Mouse (Mus musculus): ENCODE data around the gene Man1a. TPM values are rescaled to one million over a fixed set of nuclear protein-coding genes. Genes with fewer than 3 reads are reported as not detected.

Gene Man1a
- polyA plus RNA-seq, 1 experiment from 2014 or later: 16.9 TPM

GRCm38 (mm10) chr10:53915719-53916118, 160.7 kb downstream of the Man1a start:
- Histone ChIP-seq H3K27ac (ENCODE audit: low read length) (no peak overlapping the region), H3K9me3 (ENCODE audit: control insufficient read depth, low read depth, low read length) (no peaks in the 10 kb centered on the region), H3K36me3 (ENCODE audit: control insufficient read depth, insufficient read depth, low read length) (no peaks in the 10 kb centered on the region), H3K4me3 (ENCODE audit: low read depth, low read length) (no peak overlapping the region), H3K27me3 (ENCODE audit: control insufficient read depth, insufficient read depth, low read length) (no peaks in the 10 kb centered on the region), H3K4me2 (replicated peaks; ENCODE audit: low read depth, low read length) (no peak overlapping the region), H3K4me1 (ENCODE audit: control insufficient read depth, insufficient read depth, low read length) (peaks cover 4% of the 10 kb centered on the region; the same call in 1 of the 2 replicates), H3K9ac (replicated peaks; ENCODE audit: low read depth, low read length) (no peak overlapping the region)
- 58% methylated on average over 6 of the region's 6 CpGs for WGBS
- ATAC-seq (ENCODE audit: insufficient number of reproducible peaks, insufficient read depth, low FRiP score, low read depth): no peak

- Histone ChIP-seq H3K27ac (ENCODE audit: low read length) (no peak overlapping the region; the same call in 1 of the 2 replicates), H3K9me3 (ENCODE audit: control insufficient read depth, low read depth, low read length) (no peaks in the 10 kb centered on the region), H3K4me2 (replicated peaks; ENCODE audit: low read depth, low read length) (no peak overlapping the region), H3K36me3 (ENCODE audit: control insufficient read depth, insufficient read depth, low read length) (no peaks in the 10 kb centered on the region), H3K4me1 (ENCODE audit: control insufficient read depth, insufficient read depth, low read length) (peaks cover 4% of the 10 kb centered on the region; the same call in 1 of the 2 replicates), H3K9ac (replicated peaks; ENCODE audit: low read depth, low read length) (no peak overlapping the region), H3K27me3 (ENCODE audit: control insufficient read depth, insufficient read depth, low read length) (no peaks in the 10 kb centered on the region), H3K4me3 (ENCODE audit: low read depth, low read length) (no peak overlapping the region)
- 48% methylated on average over 8 of the region's 8 CpGs for WGBS
- peak; percentile 58; the same call in 1 of the 2 replicates for ATAC-seq (ENCODE audit: insufficient number of reproducible peaks, insufficient read depth, low FRiP score, low read depth)
These were observed 161.3 kb downstream of the Man1a start for GRCm38 (mm10) chr10:53914974-53915609.

- ATAC-seq (ENCODE audit: insufficient number of reproducible peaks, insufficient read depth, low FRiP score, low read depth): no peak
- H3K9ac ChIP-seq (replicated peaks; ENCODE audit: low read depth, low read length): no peak overlapping the region
- no peaks in the 10 kb centered on the region for H3K9me3 ChIP-seq (ENCODE audit: control insufficient read depth, low read depth, low read length)
- WGBS: 96% methylated on average over 4 of the region's 4 CpGs
- H3K4me1 ChIP-seq (ENCODE audit: control insufficient read depth, insufficient read depth, low read length): peaks cover 4% of the 10 kb centered on the region; the same call in 1 of the 2 replicates
- no peaks in the 10 kb centered on the region for H3K36me3 ChIP-seq (ENCODE audit: control insufficient read depth, insufficient read depth, low read length)
- H3K4me3 ChIP-seq (ENCODE audit: low read depth, low read length): no peak overlapping the region
- H3K4me2 ChIP-seq (replicated peaks; ENCODE audit: low read depth, low read length): no peak overlapping the region
- no peak overlapping the region for H3K27ac ChIP-seq (ENCODE audit: low read length)
- H3K27me3 ChIP-seq (ENCODE audit: control insufficient read depth, insufficient read depth, low read length): no peaks in the 10 kb centered on the region
These were observed 162.7 kb downstream of the Man1a start for GRCm38 (mm10) chr10:53913546-53914312.

- 18% methylated on average over 4 of the region's 4 CpGs for WGBS
These were observed 186.9 kb downstream of the Man1a start for GRCm38 (mm10) chr10:53889512-53889911.

GRCm38 (mm10) chr10:53888382-53889110, 187.9 kb downstream of the Man1a start:
- no peak overlapping the region for H3K4me3 ChIP-seq (ENCODE audit: low read depth, low read length)
- no peaks in the 10 kb centered on the region for H3K36me3 ChIP-seq (ENCODE audit: control insufficient read depth, insufficient read depth, low read length)
- no peaks in the 10 kb centered on the region for H3K4me1 ChIP-seq (ENCODE audit: control insufficient read depth, insufficient read depth, low read length)
- no peaks in the 10 kb centered on the region for H3K9me3 ChIP-seq (ENCODE audit: control insufficient read depth, low read depth, low read length)
- no peak overlapping the region for H3K4me2 ChIP-seq (replicated peaks; ENCODE audit: low read depth, low read length)
- no peak for ATAC-seq (ENCODE audit: insufficient number of reproducible peaks, insufficient read depth, low FRiP score, low read depth)
- 63% methylated on average over 10 of the region's 10 CpGs for WGBS
- H3K9ac ChIP-seq (replicated peaks; ENCODE audit: low read depth, low read length): no peak overlapping the region
- no peak overlapping the region for H3K27ac ChIP-seq (ENCODE audit: low read length)
- H3K27me3 ChIP-seq (ENCODE audit: control insufficient read depth, insufficient read depth, low read length): no peaks in the 10 kb centered on the region

More at GRCm38 (mm10) chr10:53889512-53889911, 186.9 kb downstream of the Man1a start:
- no peaks in the 10 kb centered on the region for H3K4me1 ChIP-seq (ENCODE audit: control insufficient read depth, insufficient read depth, low read length)
- H3K4me2 ChIP-seq (replicated peaks; ENCODE audit: low read depth, low read length): no peak overlapping the region
- no peak overlapping the region for H3K27ac ChIP-seq (ENCODE audit: low read length)
- no peak overlapping the region for H3K9ac ChIP-seq (replicated peaks; ENCODE audit: low read depth, low read length)
- no peaks in the 10 kb centered on the region for H3K27me3 ChIP-seq (ENCODE audit: control insufficient read depth, insufficient read depth, low read length)
- no peaks in the 10 kb centered on the region for H3K9me3 ChIP-seq (ENCODE audit: control insufficient read depth, low read depth, low read length)
- ATAC-seq (ENCODE audit: insufficient number of reproducible peaks, insufficient read depth, low FRiP score, low read depth): no peak
- no peaks in the 10 kb centered on the region for H3K36me3 ChIP-seq (ENCODE audit: control insufficient read depth, insufficient read depth, low read length)
- no peak overlapping the region for H3K4me3 ChIP-seq (ENCODE audit: low read depth, low read length)

GRCm38 (mm10) chr10:53886475-53886874, 189.9 kb downstream of the Man1a start:
- Histone ChIP-seq H3K36me3 (ENCODE audit: control insufficient read depth, insufficient read depth, low read length) (no peaks in the 10 kb centered on the region), H3K4me1 (ENCODE audit: control insufficient read depth, insufficient read depth, low read length) (no peaks in the 10 kb centered on the region), H3K9ac (replicated peaks; ENCODE audit: low read depth, low read length) (no peak overlapping the region), H3K27me3 (ENCODE audit: control insufficient read depth, insufficient read depth, low read length) (no peaks in the 10 kb centered on the region), H3K4me3 (ENCODE audit: low read depth, low read length) (no peak overlapping the region), H3K27ac (ENCODE audit: low read length) (no peak overlapping the region), H3K9me3 (ENCODE audit: control insufficient read depth, low read depth, low read length) (no peaks in the 10 kb centered on the region), H3K4me2 (replicated peaks; ENCODE audit: low read depth, low read length) (no peak overlapping the region)
- 85% methylated on average over 5 of the region's 5 CpGs for WGBS
- ATAC-seq (ENCODE audit: insufficient number of reproducible peaks, insufficient read depth, low FRiP score, low read depth): no peak

GRCm38 (mm10) chr10:53881310-53881709, 195.1 kb downstream of the Man1a start:
- H3K4me3 ChIP-seq (ENCODE audit: low read depth, low read length): no peak overlapping the region
- H3K4me2 ChIP-seq (replicated peaks; ENCODE audit: low read depth, low read length): no peak overlapping the region
- H3K36me3 ChIP-seq (ENCODE audit: control insufficient read depth, insufficient read depth, low read length): no peaks in the 10 kb centered on the region
- H3K27me3 ChIP-seq (ENCODE audit: control insufficient read depth, insufficient read depth, low read length): no peaks in the 10 kb centered on the region
- no peak overlapping the region for H3K27ac ChIP-seq (ENCODE audit: low read length)
- no peak for ATAC-seq (ENCODE audit: insufficient number of reproducible peaks, insufficient read depth, low FRiP score, low read depth)
- H3K4me1 ChIP-seq (ENCODE audit: control insufficient read depth, insufficient read depth, low read length): no peaks in the 10 kb centered on the region
- no peak overlapping the region for H3K9ac ChIP-seq (replicated peaks; ENCODE audit: low read depth, low read length)
- no peaks in the 10 kb centered on the region for H3K9me3 ChIP-seq (ENCODE audit: control insufficient read depth, low read depth, low read length)

- 87% methylated on average over 4 of the region's 4 CpGs for WGBS
- no peaks in the 10 kb centered on the region for H3K36me3 ChIP-seq (ENCODE audit: control insufficient read depth, insufficient read depth, low read length)
- H3K4me3 ChIP-seq (ENCODE audit: low read depth, low read length): no peak overlapping the region
- H3K4me1 ChIP-seq (ENCODE audit: control insufficient read depth, insufficient read depth, low read length): no peaks in the 10 kb centered on the region
- H3K27me3 ChIP-seq (ENCODE audit: control insufficient read depth, insufficient read depth, low read length): no peaks in the 10 kb centered on the region
- no peak overlapping the region for H3K9ac ChIP-seq (replicated peaks; ENCODE audit: low read depth, low read length)
- no peak overlapping the region for H3K27ac ChIP-seq (ENCODE audit: low read length)
- no peak for ATAC-seq (ENCODE audit: insufficient number of reproducible peaks, insufficient read depth, low FRiP score, low read depth)
- no peak overlapping the region for H3K4me2 ChIP-seq (replicated peaks; ENCODE audit: low read depth, low read length)
- no peaks in the 10 kb centered on the region for H3K9me3 ChIP-seq (ENCODE audit: control insufficient read depth, low read depth, low read length)
These were observed 200.5 kb downstream of the Man1a start for GRCm38 (mm10) chr10:53875896-53876295.

Measured in stomach, embryonic 14.5 days (tissue).